Mouse (Mus musculus) thymus, postnatal 4 days (tissue): ENCODE results near the gene Clcnka.

Source experiments
- DNase-seq: peaks from one replicate; pipeline ENCODE4 v3.0.0; 2021

The Clcnka gene

GRCm38 (mm10) chr4:141367997-141368791, 30.3 kb downstream of the Clcnka start, which contains the start of gene Fam131c:
Gene Fam131c (plus strand): TSS chr4:141368220.
- peak; percentile 59 for DNase-seq

GRCm38 (mm10) chr4:141365876-141366275, 32.6 kb downstream of the Clcnka start:
- DNase-seq: no peak

- DNase-seq: no peak
Measured at GRCm38 (mm10) chr4:141365126-141365525, 33.4 kb downstream of the Clcnka start.

- DNase-seq: peak; percentile 83
Measured at GRCm38 (mm10) chr4:141362937-141363548, 35.5 kb downstream of the Clcnka start.

GRCm38 (mm10) chr4:141360846-141361245, 37.7 kb downstream of the Clcnka start:
- peak; percentile 64 for DNase-seq

GRCm38 (mm10) chr4:141359222-141359621, 39.3 kb downstream of the Clcnka start:
- DNase-seq: no peak

GRCm38 (mm10) chr4:141357811-141358210, 40.7 kb downstream of the Clcnka start:
- no peak for DNase-seq

- DNase-seq: no peak
Measured at GRCm38 (mm10) chr4:141353868-141354267, 44.7 kb downstream of the Clcnka start.

- no peak for DNase-seq
Measured at GRCm38 (mm10) chr4:141352986-141353385, 45.5 kb downstream of the Clcnka start.

- no peak for DNase-seq
Measured at GRCm38 (mm10) chr4:141351972-141352371, 46.6 kb downstream of the Clcnka start.

- DNase-seq: no peak
Measured at GRCm38 (mm10) chr4:141350015-141350414, 48.5 kb downstream of the Clcnka start.

- DNase-seq: no peak
Measured at GRCm38 (mm10) chr4:141348616-141349015, 49.9 kb downstream of the Clcnka start.

- DNase-seq: no peak
Measured at GRCm38 (mm10) chr4:141347365-141347797, 51.1 kb downstream of the Clcnka start.

- no peak for DNase-seq
Measured at GRCm38 (mm10) chr4:141345219-141345618, 53.3 kb downstream of the Clcnka start.

GRCm38 (mm10) chr4:141343515-141343914, 55.0 kb downstream of the Clcnka start:
- DNase-seq: no peak

- DNase-seq: no peak
Measured at GRCm38 (mm10) chr4:141341477-141341876, 57.0 kb downstream of the Clcnka start.

- no peak for DNase-seq
Measured at GRCm38 (mm10) chr4:141338853-141339252, 59.7 kb downstream of the Clcnka start.

- DNase-seq: no peak
Measured at GRCm38 (mm10) chr4:141337986-141338385, 60.5 kb downstream of the Clcnka start.

GRCm38 (mm10) chr4:141336196-141336595, 62.3 kb downstream of the Clcnka start:
- no peak for DNase-seq

GRCm38 (mm10) chr4:141335263-141335796, 63.2 kb downstream of the Clcnka start:
- no peak for DNase-seq

GRCm38 (mm10) chr4:141334695-141335094, 63.8 kb downstream of the Clcnka start:
- no peak for DNase-seq
